In the genomic region with DNA sequence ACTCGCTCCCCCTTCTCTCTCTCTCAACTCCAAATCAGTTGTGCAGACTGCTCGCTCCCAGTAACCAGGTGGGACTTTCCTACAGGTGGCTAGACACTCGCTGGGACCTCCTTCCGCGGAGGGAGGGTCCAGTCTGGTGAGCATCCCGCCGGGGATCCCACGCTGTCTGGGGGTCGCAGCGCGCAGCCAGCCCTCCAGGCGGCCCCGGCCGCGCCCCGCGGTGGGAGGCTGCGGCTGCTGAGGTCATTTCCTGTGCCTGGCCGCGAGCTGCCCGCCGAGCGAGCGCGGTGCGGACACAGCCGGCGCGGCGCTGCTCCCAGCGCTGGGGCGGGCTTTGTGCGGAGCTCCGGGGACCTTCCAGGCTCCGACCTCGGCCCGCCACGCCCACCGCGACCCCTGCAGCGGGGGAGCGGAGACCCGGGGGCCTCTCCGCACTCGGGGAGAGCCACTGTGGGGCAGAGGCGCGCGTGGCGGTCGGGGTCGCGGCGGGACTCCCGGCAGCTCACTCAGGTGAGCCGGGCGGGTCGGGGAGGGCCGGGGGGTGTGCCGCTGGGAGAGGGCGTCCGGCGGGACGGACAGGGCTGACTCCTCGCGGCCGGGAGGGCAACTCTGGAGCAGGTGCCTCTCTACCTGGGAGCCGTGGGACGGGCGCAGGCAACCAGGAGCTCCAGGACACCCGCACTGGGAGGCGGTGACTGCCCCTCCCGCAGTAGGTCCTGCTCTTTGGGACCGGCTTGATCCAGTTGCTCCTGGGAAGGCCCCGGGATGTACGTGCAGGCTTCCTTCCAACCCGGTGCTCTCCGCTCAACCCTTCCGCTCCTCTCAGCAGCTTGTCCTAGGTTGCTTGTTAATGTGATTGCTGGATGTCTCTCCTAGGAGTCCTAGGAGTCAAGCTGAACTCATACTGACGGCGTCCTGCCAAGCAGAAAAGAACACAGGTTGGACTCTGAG, we compare ENCODE assay signal across 8 mouse cellular contexts. TPM values are rescaled to one million over a fixed set of nuclear protein-coding genes. Genes with fewer than 3 reads are reported as not detected.
DNase-seq lines count a peak whose midpoint lies in the region; ATAC-seq and TF ChIP-seq lines count a peak whose summit lies in the region.

Plekhh1 (plus strand) TSS at position 253 of the 951 bp plus-strand sequence.

- H3K4me2 ChIP-seq in liver, embryonic 13.5 days, result peak within 1 kb of the TSS; percentile 77

- H3K9me3 ChIP-seq in liver, embryonic 13.5 days (replicated peaks), result no peaks in the 10 kb centered on the region

- peak; percentile 83 for ATAC-seq in granulocyte monocyte progenitor cell, adult 5-6 weeks (replicated peaks; ENCODE audit: poor library complexity, severe bottlenecking)
- peak; percentile 58 for ATAC-seq in liver, embryonic 13.5 days (ENCODE audit: low read depth)

- under 1% methylated on average over 72 of the region's 80 CpGs for WGBS in liver, embryonic 13.5 days (ENCODE audit: insufficient replicate concordance)
- WGBS in thymus, adult 2 months, result 3% methylated on average over 79 of the region's 80 CpGs

- no peak for TF ChIP-seq POLR2A in cortical plate, adult 2 months (IDR thresholded peaks at IDR 0.05; ENCODE audit: extremely low read depth, insufficient read depth, low read length)
- no peak for TF ChIP-seq POLR2A in thymus, adult 2 months (IDR thresholded peaks at IDR 0.05; ENCODE audit: control insufficient read depth, extremely low read depth, insufficient read depth, low read length, poor library complexity)

- peak within 1 kb of the TSS; percentile 51 for H3K4me3 ChIP-seq in cortical plate, adult 2 months (ENCODE audit: insufficient read depth, low read length)
- peak within 1 kb of the TSS; percentile 65 for H3K4me3 ChIP-seq in liver, embryonic 13.5 days (replicated peaks)
- peak within 1 kb of the TSS; percentile 36 for H3K4me3 ChIP-seq in thymus, adult 2 months (ENCODE audit: control insufficient read depth, insufficient read depth, low read length)

- H3K27ac ChIP-seq in cortical plate, adult 2 months (ENCODE audit: insufficient read depth, low read length), result peak within 1 kb of the TSS; percentile 86
- no peak within 1 kb of the TSS for H3K27ac ChIP-seq in liver, embryonic 13.5 days
- H3K27ac ChIP-seq in thymus, adult 2 months (ENCODE audit: control insufficient read depth, insufficient read depth, low read length), result no peak within 1 kb of the TSS

- peaks cover 54% of the 10 kb centered on the region for H3K27me3 ChIP-seq in liver, embryonic 13.5 days
- peaks cover 11% of the 10 kb centered on the region for H3K27me3 ChIP-seq in thymus, adult 2 months (ENCODE audit: control insufficient read depth, insufficient read depth, low read length)

- peak; percentile 79 for DNase-seq in 3134 (ENCODE audit: extremely low read depth, insufficient read length, low spot score)
- peak; percentile 84 for DNase-seq in R1 (ENCODE audit: low read depth, low spot score)
- peak; percentile 80 for DNase-seq in kidney, adult 18-20 months
- peak; percentile 4 for DNase-seq in liver, embryonic 13.5 days
- DNase-seq in natural killer cell, adult 2 months (ENCODE audit: low spot score in 2 of 2), result peak; percentile 32 to 46
- peak; percentile 18 for DNase-seq in thymus, adult 2 months

- H3K9ac ChIP-seq in liver, embryonic 13.5 days, result peak within 1 kb of the TSS; percentile 59

- H3K36me3 ChIP-seq in liver, embryonic 13.5 days, result no peaks in the 10 kb centered on the region
- no peaks in the 10 kb centered on the region for H3K36me3 ChIP-seq in thymus, adult 2 months (ENCODE audit: control insufficient read depth, insufficient read depth, low read length)

- TF ChIP-seq CTCF in cortical plate, adult 2 months (IDR thresholded peaks at IDR 0.05; ENCODE audit: extremely low read depth, insufficient read depth, low read length), result no peak
- no peak for TF ChIP-seq CTCF in thymus, adult 2 months (IDR thresholded peaks at IDR 0.05; ENCODE audit: borderline replicate concordance, control insufficient read depth, extremely low read depth, insufficient read depth, low read length, poor library complexity)

- H3K4me1 ChIP-seq in cortical plate, adult 2 months (ENCODE audit: control insufficient read depth, insufficient read depth, low read length), result no peaks in the 10 kb centered on the region
- peaks cover 7% of the 10 kb centered on the region for H3K4me1 ChIP-seq in liver, embryonic 13.5 days (replicated peaks)
- H3K4me1 ChIP-seq in thymus, adult 2 months (replicated peaks; ENCODE audit: control insufficient read depth, insufficient read depth, low read length), result peaks cover 10% of the 10 kb centered on the region

RNA-seq across cellular contexts. Expression of gene Plekhh1, which starts in this region (rescaled TPM):
- 19.5 and 22.3 TPM in 2 replicates for polyA plus RNA-seq in cortical plate, adult 2 months (2012; rRNA removed)
- total RNA-seq in granulocyte monocyte progenitor cell, adult 5-6 weeks (2014; fragmentation: Nextera tagmentation), result 0.41 TPM in 1 of 2 replicates, not detected in the other
- 0.09 and 0.21 TPM in 2 replicates for total RNA-seq in granulocyte monocyte progenitor cell, adult 5-6 weeks (2017)
- polyA plus RNA-seq in liver, embryonic 13.5 days (2015; fragmentation: Nextera tagmentation; extraction: Ambion mirVana), result 0.13 and 0.31 TPM in 2 replicates
- 0.96 and 1.1 TPM in 2 replicates for polyA plus RNA-seq in thymus, adult 2 months (2012; rRNA removed)

Comparison
In these comparisons a context has a peak if more than half of its experiments do, and no peak if none do; other contexts are left out.
1. Peak in ATAC-seq in granulocyte monocyte progenitor cell, adult 5-6 weeks; RNA of the gene not detected or under 1 TPM.
2. Peak in DNase-seq, ATAC-seq, H3K4me3 ChIP-seq, H3K9ac ChIP-seq and H3K4me2 ChIP-seq in liver, embryonic 13.5 days; RNA of the gene not detected or under 1 TPM.
3. DNase-seq: peak in every context shown above with its lines; median percentile 84 in R1; 80 in kidney, adult 18-20 months; 79 in 3134; 39 in natural killer cell, adult 2 months; 18 in thymus, adult 2 months; 4 in liver, embryonic 13.5 days.